Mouse (Mus musculus) olfactory bulb, adult 2 months (tissue): ENCODE measurements around the gene Bmpr1a.

ENCODE experiments used
- CTCF ChIP-seq: fragments of 200-500 bp; IDR thresholded peaks from 2 replicates; pipeline ENCODE4 v1.5.1; 2012; ENCODE audit warnings: low read depth, mild to moderate bottlenecking, low read length, moderate library complexity; ENCODE audit not compliant: insufficient read depth
- POLR2A ChIP-seq: fragments of 200-500 bp; IDR thresholded peaks from 2 replicates; pipeline ENCODE4 v1.6.1; 2012; ENCODE audit warnings: mild to moderate bottlenecking, low read depth, low read length, moderate library complexity; ENCODE audit not compliant: insufficient read depth

GRCm38 (mm10) chr14:34508842-34509439, 5.8 kb upstream of the Bmpr1a start:
- TF ChIP-seq CTCF = no peak
- TF ChIP-seq POLR2A = no peak
